Mouse (Mus musculus): ENCODE data around the gene Fcho2.

Gene Fcho2

DNA sequence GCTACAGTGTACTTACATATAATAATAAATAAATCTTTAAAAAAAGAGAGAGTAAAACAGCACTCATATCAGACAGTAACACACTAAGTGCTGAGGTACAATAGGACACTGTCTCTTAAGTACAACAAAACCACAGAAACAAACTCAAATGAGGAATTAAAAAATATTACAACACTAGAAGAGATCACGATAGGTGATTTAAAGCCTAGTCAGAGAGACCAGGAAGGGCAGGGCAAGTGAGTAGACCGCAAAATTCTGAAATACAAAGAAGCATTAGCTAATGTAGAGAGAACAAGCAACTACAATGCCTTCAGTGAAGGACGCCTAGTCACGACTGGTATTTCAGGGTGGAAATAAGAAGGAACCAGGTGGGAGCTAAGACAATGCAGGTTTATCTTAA lies 11.6 kb downstream of the Fcho2 start:
- no peak for DNase-seq

- DNase-seq: no peak
Observed at GRCm38 (mm10) chr13:98802957-98803356, 12.3 kb downstream of the Fcho2 start.

DNA sequence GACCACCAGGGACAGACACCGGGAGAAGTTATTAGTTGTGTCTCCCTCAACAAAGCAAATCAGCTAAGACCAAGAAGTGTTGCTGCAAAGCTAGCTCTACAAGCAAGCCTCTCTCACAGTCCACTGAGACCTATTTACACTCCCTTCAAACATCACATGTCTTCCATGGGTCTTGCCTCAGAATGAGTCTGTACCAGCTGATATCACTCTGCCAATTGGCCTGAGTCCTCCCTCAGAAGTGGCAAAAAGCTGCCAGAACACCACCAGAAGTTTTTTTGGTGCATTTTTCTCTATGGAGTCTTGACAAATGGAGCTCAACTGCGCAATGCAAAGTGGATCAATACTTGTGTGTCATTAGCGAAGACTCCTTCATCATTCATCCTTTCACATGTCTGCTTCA lies 19.7 kb downstream of the Fcho2 start:
- DNase-seq: no peak

DNA sequence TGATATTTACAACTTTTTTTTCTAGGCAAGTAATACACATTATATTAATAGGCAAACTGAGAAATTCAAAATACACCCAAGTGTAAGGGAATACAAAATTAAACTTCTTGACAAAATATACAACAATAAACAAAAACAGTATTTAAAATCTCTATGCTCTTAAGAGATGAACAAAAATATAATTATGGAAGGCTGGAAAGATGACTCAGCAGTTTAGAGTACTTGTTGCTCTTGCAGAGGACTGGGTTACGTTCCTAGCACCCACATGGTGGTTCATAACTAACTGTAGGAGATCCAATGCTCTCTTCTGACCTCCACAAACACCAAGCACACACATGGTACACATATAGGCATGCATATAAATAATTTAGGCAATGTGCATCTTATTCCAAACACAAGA lies 22.4 kb downstream of the Fcho2 start:
- no peak for DNase-seq

DNA sequence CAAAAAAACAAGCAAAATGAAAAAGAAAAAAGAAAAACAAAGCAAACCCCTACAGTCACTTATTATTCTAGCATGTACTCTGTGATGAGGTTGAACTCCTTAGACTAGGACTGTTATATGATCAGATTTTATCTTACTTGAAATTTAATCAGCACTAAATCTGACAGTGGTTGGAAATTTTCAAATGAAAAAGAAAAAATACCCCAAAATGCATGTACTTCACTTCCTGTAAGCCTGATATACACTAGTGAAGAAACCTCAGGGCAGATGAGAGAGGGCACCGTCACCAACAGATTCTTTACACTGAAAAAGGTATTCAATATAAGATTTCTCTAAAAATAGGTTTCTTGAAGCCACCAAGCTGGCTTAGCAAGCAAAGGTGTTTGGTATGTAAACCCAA lies 23.6 kb downstream of the Fcho2 start:
- no peak for DNase-seq

GRCm38 (mm10) chr13:98786970-98787685 lies 28.1 kb downstream of the Fcho2 start:
- no peak for DNase-seq

DNA sequence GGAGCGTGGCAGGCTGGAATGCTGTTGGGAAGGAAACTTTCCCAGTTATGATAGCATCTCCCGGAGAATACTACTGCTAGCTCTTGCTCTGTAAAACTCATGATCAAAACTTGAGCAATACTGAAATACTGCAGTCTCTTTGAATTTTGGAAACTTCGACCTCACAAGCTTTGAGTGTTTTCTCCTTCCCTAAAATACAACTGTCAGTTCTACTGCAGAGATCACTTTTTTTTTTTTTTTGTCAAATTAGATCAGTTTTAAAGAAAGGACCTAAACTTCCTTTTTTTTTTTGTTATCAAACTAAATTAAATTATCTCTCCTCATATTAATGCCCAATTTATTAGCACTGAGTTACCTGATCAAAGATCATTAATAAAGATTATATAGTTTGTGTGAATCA lies 37.3 kb downstream of the Fcho2 start:
- no peak for DNase-seq

GRCm38 (mm10) chr13:98771484-98771883 lies 43.8 kb downstream of the Fcho2 start:
- DNase-seq: no peak

- peak; percentile 65 to 74 for DNase-seq
Observed at GRCm38 (mm10) chr13:98768329-98768728, 46.9 kb downstream of the Fcho2 start.

GRCm38 (mm10) chr13:98761771-98762170 lies 53.5 kb downstream of the Fcho2 start:
- DNase-seq: no peak

GRCm38 (mm10) chr13:98755886-98756285 lies 59.4 kb downstream of the Fcho2 start:
- no peak for DNase-seq

- no peak for DNase-seq
Observed at GRCm38 (mm10) chr13:98744679-98745078, 70.6 kb downstream of the Fcho2 start.

- no peak for DNase-seq
Observed at GRCm38 (mm10) chr13:98743829-98744228, 71.4 kb downstream of the Fcho2 start.

DNA sequence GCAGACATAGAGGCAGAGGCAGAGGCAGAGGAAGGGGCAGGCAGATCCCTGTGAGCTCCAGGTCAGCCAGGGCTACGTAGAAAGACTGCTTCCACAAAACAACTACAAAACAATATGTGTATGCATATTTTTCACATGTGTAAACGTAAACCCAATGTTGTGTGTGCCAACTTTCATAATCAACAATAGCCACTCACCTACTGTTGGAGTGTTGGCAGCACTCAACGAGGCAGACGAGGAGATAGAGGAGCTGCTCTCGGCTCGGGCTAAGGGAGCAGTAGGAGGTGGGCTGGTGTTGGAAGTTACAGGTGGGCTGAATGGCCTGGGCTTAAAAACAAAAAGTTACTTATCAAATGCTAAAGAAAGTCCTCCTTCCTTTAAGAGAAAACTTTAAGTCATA lies 72.0 kb downstream of the Fcho2 start:
- DNase-seq: no peak

DNA sequence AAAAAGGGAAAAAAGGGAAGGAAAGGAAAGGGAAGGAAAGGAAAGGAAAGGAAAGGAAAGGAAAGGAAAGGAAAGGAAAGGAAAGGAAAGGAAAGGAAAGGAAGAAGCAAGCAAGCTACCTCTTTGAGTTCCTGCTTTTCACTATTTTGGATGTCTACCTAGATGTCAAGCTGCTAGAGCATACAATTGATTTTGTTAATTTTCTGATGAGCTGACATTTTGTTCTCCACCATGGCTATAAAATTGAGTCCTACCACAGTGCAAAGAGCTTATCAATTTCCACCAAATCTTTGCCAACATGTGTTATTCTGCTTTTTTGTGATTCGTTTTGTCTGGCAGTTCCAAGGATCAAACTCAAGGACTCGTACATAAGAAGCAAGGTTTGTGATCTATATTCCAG lies 77.0 kb downstream of the Fcho2 start:
- no peak for DNase-seq

DNA sequence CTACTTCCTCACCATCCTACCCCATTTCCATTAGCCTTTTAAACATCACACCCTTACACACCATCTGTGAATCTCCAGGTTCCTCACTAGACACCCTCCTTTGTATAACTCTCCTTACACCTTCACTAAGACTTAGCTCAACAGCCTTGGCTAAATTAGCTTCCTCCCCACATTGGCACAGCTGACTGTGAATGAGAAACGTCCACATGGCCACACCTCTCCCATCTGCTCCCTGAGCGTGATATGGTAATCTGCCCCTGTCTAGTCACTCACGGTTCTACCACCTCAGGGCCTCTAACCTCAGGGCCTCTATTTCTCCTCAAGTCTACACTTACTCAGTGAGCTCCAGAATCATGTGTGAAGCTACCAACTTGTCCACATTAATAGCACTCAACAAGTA lies 82.0 kb downstream of the Fcho2 start:
- no peak for DNase-seq

- DNase-seq: no peak
Observed at GRCm38 (mm10) chr13:98729271-98730062, 85.8 kb downstream of the Fcho2 start.

GRCm38 (mm10) chr13:98726494-98726893 lies 88.8 kb downstream of the Fcho2 start:
- DNase-seq: no peak

- no peak for DNase-seq
Observed at GRCm38 (mm10) chr13:98723430-98723829, 91.8 kb downstream of the Fcho2 start.

- no peak for DNase-seq
Observed at GRCm38 (mm10) chr13:98722296-98722695, 93.0 kb downstream of the Fcho2 start.

GRCm38 (mm10) chr13:98716176-98716575 lies 99.1 kb downstream of the Fcho2 start:
- no peak for DNase-seq

GRCm38 (mm10) chr13:98715443-98715990 lies 99.7 kb downstream of the Fcho2 start:
- DNase-seq: no peak

GRCm38 (mm10) chr13:98710655-98711054 lies 104.6 kb downstream of the Fcho2 start:
- no peak for DNase-seq

DNA sequence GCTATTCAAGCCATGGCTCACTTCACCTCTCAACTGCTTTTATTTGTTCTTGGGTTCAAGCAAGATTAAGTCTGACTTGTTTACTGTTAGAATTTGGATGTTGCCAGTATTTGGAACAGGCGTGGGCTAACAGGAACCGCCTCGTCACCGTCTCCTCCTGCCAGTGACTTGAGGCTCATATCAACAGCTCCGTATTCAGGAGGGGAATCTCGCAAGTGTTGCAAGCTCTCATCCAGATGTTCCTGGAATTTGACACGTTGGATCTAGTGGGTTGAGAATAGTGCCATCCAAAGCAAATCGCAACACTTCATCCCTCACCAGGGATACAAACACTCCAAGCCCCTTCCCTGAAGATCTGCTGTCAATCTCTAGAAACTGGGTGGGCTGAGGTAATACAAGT lies 105.0 kb downstream of the Fcho2 start:
- no peak for DNase-seq

Data from cerebellum, postnatal 36 days (tissue).